Mouse (Mus musculus) kidney, postnatal 0 days (tissue): Measurements from ENCODE around the gene Cfap57. TPM values are rescaled to one million over a fixed set of nuclear protein-coding genes. Genes with fewer than 3 reads are reported as not detected.

ENCODE experiments used
- ATAC-seq: fragments of 200-750 bp; cut with Nextera tagmentation; replicated peaks from 2 replicates; pipeline ENCODE4 v1.8.0; 2017; ENCODE audit warnings: low read depth, moderate number of reproducible peaks, moderate TSS enrichment, moderate library complexity; ENCODE audit not compliant: low FRiP score
- DNase-seq: peaks from one replicate; pipeline ENCODE4 v3.0.0-alpha.2; 2016; ENCODE audit warnings: low spot score
- H3K27ac ChIP-seq: fragments of 300-500 bp; sonication (generic); 2 replicates; pipeline ENCODE4 v1.5.1; 2014; ENCODE audit warnings: mild to moderate bottlenecking
- H3K27me3 ChIP-seq: fragments of 300-500 bp; sonication (generic); 2 replicates; pipeline ENCODE4 v1.6.1; 2014; ENCODE audit warnings: low read length, mixed read lengths; ENCODE audit not compliant: insufficient read depth
- H3K36me3 ChIP-seq: fragments of 300-500 bp; sonication (generic); 2 replicates; pipeline ENCODE4 v1.6.1; 2014; ENCODE audit warnings: low read length, mixed read lengths; ENCODE audit not compliant: insufficient read depth
- H3K4me1 ChIP-seq: fragments of 300-500 bp; sonication (generic); replicated peaks from 2 replicates; pipeline ENCODE4 v1.6.1; 2014; ENCODE audit warnings: antibody characterized with exemption, low read length, mixed read lengths; ENCODE audit not compliant: insufficient read depth
- H3K4me2 ChIP-seq: fragments of 300-500 bp; sonication (generic); 2 replicates; pipeline ENCODE4 v1.6.1; 2014; ENCODE audit warnings: mild to moderate bottlenecking, low read length, moderate library complexity, mixed read lengths
- H3K4me3 ChIP-seq: fragments of 300-500 bp; sonication (generic); replicated peaks from 2 replicates; pipeline ENCODE4 v1.5.1; 2014; ENCODE audit warnings: low read depth, low read length
- H3K9ac ChIP-seq: fragments of 300-500 bp; sonication (generic); 2 replicates; pipeline ENCODE4 v1.6.1; 2014; ENCODE audit warnings: low read depth, low read length
- H3K9me3 ChIP-seq: fragments of 300-500 bp; sonication (generic); replicated peaks from 2 replicates; pipeline ENCODE4 v1.6.1; 2016; ENCODE audit warnings: low read length, inconsistent platforms, mixed read lengths
- CTCF ChIP-seq: IDR thresholded peaks from 2 replicates; pipeline ENCODE4 v1.5.1; 2016; ENCODE audit warnings: antibody characterized with exemption, low read depth, mild to moderate bottlenecking, moderate library complexity
- WGBS: fragments of 180-500 bp; shearing (Covaris S2); extraction: QIAGEN DNeasy Blood & Tissue Kit; methylation state at CpG from one replicate; pipeline ENCODE4 v1.1.7; 2014; 5-methylcytosine and 5-hydroxymethylcytosine counted together
- polyA plus RNA-seq: library from polyadenylated mRNA; unstranded; fragments of >200 nt; fragmentation: Nextera tagmentation; extraction: Ambion mirVana; gene quantifications from 2 replicates; pipeline ENCODE4 v1.2.1, GENCODE M21; 2015

Cfap57 gene
- polyA plus RNA-seq: 0.04 and 0.09 TPM in 2 replicates

GRCm38 (mm10) chr4:118620279-118620966 lies at the start of gene Cfap57, which contains the start of gene Ebna1bp2:
Cfap57 (minus strand) TSS chr4:118620777.
Ebna1bp2 (plus strand) TSS chr4:118620799.
- H3K9me3 ChIP-seq: 0 out of 2 replicates have a peak, but pooled peaks cover 3% of the 10 kb centered on the region
- H3K36me3 ChIP-seq: peaks cover 22% of the 10 kb centered on the region
- ATAC-seq (peak; percentile 95), DNase-seq (peak; percentile 96)
- under 1% methylated on average over 41 of the region's 41 CpGs for WGBS
- peak within 1 kb of the TSS; percentile 53 for H3K4me3 ChIP-seq
- TF ChIP-seq CTCF: no peak
- H3K27me3 ChIP-seq: no peaks in the 10 kb centered on the region
- H3K27ac ChIP-seq: 0 out of 2 replicates have a peak within 1 kb of the TSS, but pooled peaks have one; percentile 15
- H3K9ac ChIP-seq: peak within 1 kb of the TSS; percentile 66
- peak within 1 kb of the TSS; percentile 88 for H3K4me2 ChIP-seq
- H3K4me1 ChIP-seq: 0 out of 2 replicates have a peak, but pooled peaks cover 3% of the 10 kb centered on the region

- Histone ChIP-seq H3K27ac (no peak within 1 kb of the TSS), H3K4me2 (no peak within 1 kb of the TSS), H3K9ac (no peak within 1 kb of the TSS), H3K9me3 (no peaks in the 10 kb centered on the region), H3K27me3 (no peaks in the 10 kb centered on the region), H3K4me3 (no peak within 1 kb of the TSS), H3K36me3 (no peaks in the 10 kb centered on the region), H3K4me1 (no peaks in the 10 kb centered on the region)
- TF ChIP-seq CTCF: no peak
- ATAC-seq: no peak
- no peak for DNase-seq
Observed at GRCm38 (mm10) chr4:118658652-118659051, 38.1 kb upstream of the Cfap57 start, which contains the start of gene Olfr62. Olfr62 (plus strand) TSS chr4:118658952.

DNA sequence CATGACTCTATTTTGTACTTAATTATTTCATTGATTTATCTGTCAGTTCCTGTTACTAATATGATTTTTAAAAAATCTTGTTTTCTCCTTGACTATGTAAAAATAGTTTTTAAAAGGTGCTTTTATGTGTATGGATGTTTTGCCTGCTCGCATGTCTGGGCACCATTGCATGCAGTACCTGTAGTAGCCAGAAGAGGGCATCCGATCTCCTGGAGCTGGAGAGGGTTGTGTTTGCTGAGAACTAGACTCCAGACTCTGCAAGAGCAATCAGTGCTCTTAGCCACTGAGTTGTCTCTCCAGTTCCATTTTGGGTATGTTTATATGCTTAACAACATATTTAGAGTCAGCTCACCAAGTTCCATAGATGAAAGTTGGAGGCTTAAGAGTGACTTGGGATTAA lies 24.7 kb upstream of the Cfap57 start:
- peak; percentile 44 for DNase-seq
- H3K36me3 ChIP-seq: no peaks in the 10 kb centered on the region
- H3K4me2 ChIP-seq: no peak overlapping the region
- H3K9me3 ChIP-seq: no peaks in the 10 kb centered on the region
- H3K27ac ChIP-seq: no peak overlapping the region
- H3K4me1 ChIP-seq: no peaks in the 10 kb centered on the region
- no peak overlapping the region for H3K9ac ChIP-seq
- ATAC-seq: no peak
- peak; percentile 80 for TF ChIP-seq CTCF
- WGBS: 9% methylated on average over 2 of the region's 2 CpGs
- no peaks in the 10 kb centered on the region for H3K27me3 ChIP-seq
- no peak overlapping the region for H3K4me3 ChIP-seq

DNA sequence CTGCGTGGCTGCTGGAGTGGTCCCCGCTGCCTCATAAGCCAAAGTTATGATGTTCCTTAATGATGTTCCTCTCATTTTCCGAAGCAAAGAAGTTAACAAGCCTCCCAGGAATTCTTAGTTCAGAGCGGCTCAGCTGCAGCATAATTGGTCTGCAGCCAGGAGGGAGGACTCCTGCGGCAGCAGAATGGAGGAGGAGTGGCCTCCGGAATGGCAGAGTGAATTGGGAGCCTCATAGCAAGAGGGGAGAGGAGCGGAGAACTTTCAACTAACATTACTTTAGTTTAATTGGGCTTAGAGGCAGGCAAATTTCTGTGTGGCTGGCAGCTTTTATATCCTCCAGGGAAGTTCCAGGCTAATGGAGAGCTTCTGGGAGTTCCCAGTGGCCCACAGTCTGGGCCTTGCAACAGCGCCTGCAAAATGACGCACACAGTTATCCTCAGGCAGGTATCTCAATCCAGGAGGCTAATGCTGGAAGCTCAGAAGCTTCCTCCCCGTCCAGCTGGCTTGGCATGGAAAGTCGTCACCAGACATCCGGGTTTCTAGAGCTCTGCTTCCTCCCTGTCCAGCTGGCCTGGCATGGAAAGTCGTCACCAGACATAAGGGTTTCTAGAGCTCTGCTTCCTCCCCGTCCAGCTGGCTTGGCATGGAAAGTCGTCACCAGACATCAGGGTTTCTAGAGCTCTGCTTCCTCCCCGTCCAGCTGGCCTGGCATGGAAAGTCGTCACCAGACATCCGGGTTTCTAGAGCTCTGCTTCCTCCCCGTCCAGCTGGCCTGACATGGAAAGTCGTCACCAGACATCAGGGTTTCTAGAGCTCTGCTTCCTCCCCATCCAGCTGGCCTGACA lies 22.0 kb upstream of the Cfap57 start:
- Histone ChIP-seq H3K9me3 (no peaks in the 10 kb centered on the region), H3K9ac (no peak overlapping the region), H3K27ac (no peak overlapping the region), H3K27me3 (no peaks in the 10 kb centered on the region), H3K36me3 (no peaks in the 10 kb centered on the region), H3K4me3 (no peak overlapping the region), H3K4me1 (no peaks in the 10 kb centered on the region), H3K4me2 (0 out of 2 replicates have a peak overlapping the region, but pooled peaks have one; percentile 18)
- WGBS: 34% methylated on average over 20 of the region's 20 CpGs
- no peak for ATAC-seq
- DNase-seq: peak; percentile 75
- TF ChIP-seq CTCF: no peak

GRCm38 (mm10) chr4:118630261-118630660 lies 9.7 kb upstream of the Cfap57 start:
- H3K9me3 ChIP-seq: no peaks in the 10 kb centered on the region
- no peaks in the 10 kb centered on the region for H3K27me3 ChIP-seq
- TF ChIP-seq CTCF: no peak
- no peak overlapping the region for H3K4me2 ChIP-seq
- peaks cover 30% of the 10 kb centered on the region for H3K36me3 ChIP-seq
- DNase-seq (no peak), ATAC-seq (no peak)
- 96% methylated on average over 5 of the region's 5 CpGs for WGBS
- H3K4me3 ChIP-seq: no peak overlapping the region
- no peaks in the 10 kb centered on the region for H3K4me1 ChIP-seq
- H3K9ac ChIP-seq: no peak overlapping the region
- H3K27ac ChIP-seq: no peak overlapping the region

GRCm38 (mm10) chr4:118621781-118622180 lies 1.2 kb upstream of the Cfap57 start:
- peaks cover 35% of the 10 kb centered on the region for H3K36me3 ChIP-seq
- no peak overlapping the region for H3K27ac ChIP-seq
- peak overlapping the region; percentile 88 for H3K4me2 ChIP-seq
- no peak for TF ChIP-seq CTCF
- peak overlapping the region; percentile 53; the same call in 1 of the 2 replicates for H3K4me3 ChIP-seq
- 0 out of 2 replicates have a peak, but pooled peaks cover 3% of the 10 kb centered on the region for H3K4me1 ChIP-seq
- WGBS: 84% methylated on average over 9 of the region's 9 CpGs
- ATAC-seq (no peak), DNase-seq (no peak)
- no peaks in the 10 kb centered on the region for H3K27me3 ChIP-seq
- 0 out of 2 replicates have a peak, but pooled peaks cover 3% of the 10 kb centered on the region for H3K9me3 ChIP-seq
- 0 out of 2 replicates have a peak overlapping the region, but pooled peaks have one; percentile 2 for H3K9ac ChIP-seq
